In genomic region chr17:11854571-11854970, GRCm38 (mm10) we compare ENCODE assay signal across 13 mouse cellular contexts.
"Had no signal": no experiment of that assay in that cellular context is flagged by ENCODE, and none has a peak within 500 bp of the region (broad histone marks: within the 10 kb centered on the region; RNA-seq: fewer than 3 reads in every experiment).

No protein-coding gene starts in this region.

- H3K4me3 ChIP-seq: limb, embryonic 12.5 days; liver, embryonic 15.5 days; megakaryocyte, embryonic 14.5 days; midbrain, embryonic 15.5 days; neural tube, embryonic 12.5 days had no signal

- H3K27ac ChIP-seq: limb, embryonic 12.5 days; liver, embryonic 15.5 days; macrophage; midbrain, embryonic 15.5 days; neural tube, embryonic 12.5 days; stomach, postnatal 0 days had no signal

- H3K27me3 ChIP-seq: limb, embryonic 12.5 days; liver, embryonic 15.5 days; midbrain, embryonic 15.5 days; neural tube, embryonic 12.5 days had no signal

- H3K9me3 ChIP-seq: limb, embryonic 12.5 days; liver, embryonic 15.5 days; midbrain, embryonic 15.5 days; neural tube, embryonic 12.5 days had no signal

- DNase-seq: layer of hippocampus, postnatal 36 days; lung, adult 2 months; lung, postnatal 10 days; thymus, postnatal 4 days had no signal

- ATAC-seq: intestine, embryonic 16.5 days; midbrain, embryonic 15.5 days had no signal

- H3K9ac ChIP-seq: limb, embryonic 12.5 days; liver, embryonic 15.5 days; midbrain, embryonic 15.5 days; neural tube, embryonic 12.5 days had no signal

- H3K36me3 ChIP-seq: limb, embryonic 12.5 days; liver, embryonic 15.5 days; midbrain, embryonic 15.5 days; neural tube, embryonic 12.5 days had no signal

- H3K4me2 ChIP-seq: limb, embryonic 12.5 days; liver, embryonic 15.5 days; midbrain, embryonic 11.5 days; midbrain, embryonic 15.5 days; neural tube, embryonic 12.5 days had no signal

- H3K4me1 ChIP-seq: liver, embryonic 15.5 days; megakaryocyte, embryonic 14.5 days; midbrain, embryonic 15.5 days; neural tube, embryonic 12.5 days had no signal
